Mouse (Mus musculus): ENCODE data around the gene 5830473C10Rik. TPM values are rescaled to one million over a fixed set of nuclear protein-coding genes. Genes with fewer than 3 reads are reported as not detected.

The 5830473C10Rik gene
- polyA plus RNA-seq, 1 experiment from 2014 or later = 0.14 TPM

DNA sequence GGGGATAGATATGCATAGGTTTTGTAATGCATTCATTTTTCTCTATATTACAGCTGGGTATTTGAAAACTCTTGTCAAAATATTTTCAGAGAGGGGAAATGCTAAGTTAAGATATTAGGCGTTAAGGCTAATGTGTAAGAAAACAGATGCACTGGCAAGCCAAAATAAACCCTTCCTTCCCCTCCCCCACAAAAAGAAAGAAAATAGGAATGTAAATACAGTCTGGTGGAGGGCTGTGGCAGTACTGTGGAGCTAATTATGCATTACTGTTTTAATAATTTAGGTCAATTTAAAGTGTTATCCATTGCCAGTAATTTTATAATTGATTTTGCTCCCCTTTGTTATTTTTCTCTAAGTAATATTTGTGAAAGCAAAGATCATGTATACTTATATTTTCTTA is 67.6 kb downstream of the 5830473C10Rik start:
- H3K36me3 ChIP-seq (ENCODE audit: control insufficient read depth, insufficient read depth, low read length) = no peaks in the 10 kb centered on the region
- ATAC-seq (ENCODE audit: insufficient read depth, low FRiP score) = no peak
- H3K4me3 ChIP-seq (replicated peaks; ENCODE audit: low read length) = no peak overlapping the region
- WGBS = 61% methylated on average over 1 of the region's 1 CpGs
- H3K4me1 ChIP-seq (ENCODE audit: control insufficient read depth, insufficient read depth, low read length) = no peaks in the 10 kb centered on the region
- H3K27me3 ChIP-seq (ENCODE audit: control insufficient read depth, insufficient read depth, low read length) = no peaks in the 10 kb centered on the region
- no peak overlapping the region for H3K4me2 ChIP-seq (ENCODE audit: low read depth, low read length)
- H3K9ac ChIP-seq (ENCODE audit: low read length) = no peak overlapping the region
- H3K9me3 ChIP-seq (replicated peaks; ENCODE audit: control insufficient read depth, low read length) = no peaks in the 10 kb centered on the region
- H3K27ac ChIP-seq (ENCODE audit: low read length) = no peak overlapping the region

DNA sequence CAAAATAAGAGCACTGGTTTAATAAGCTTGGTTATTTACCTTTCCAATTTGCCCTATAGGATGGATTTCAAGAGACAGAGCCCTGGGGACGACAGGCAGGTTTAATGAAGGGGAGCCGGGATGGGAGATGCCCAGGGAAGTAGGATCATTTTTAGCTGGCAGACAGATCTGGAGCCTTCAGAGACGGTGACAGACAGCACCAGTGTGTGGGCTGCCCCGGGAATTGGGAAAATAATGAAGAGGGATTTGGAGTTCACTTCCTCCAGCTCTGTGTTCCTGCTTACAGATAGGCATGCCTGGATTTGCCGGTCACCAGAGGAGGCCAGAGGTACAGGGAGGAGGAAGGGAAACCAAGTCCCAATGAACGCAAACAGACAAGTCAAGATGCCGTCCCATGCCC is 74.0 kb downstream of the 5830473C10Rik start:
- no peak overlapping the region for H3K4me2 ChIP-seq (ENCODE audit: low read depth, low read length)
- no peak overlapping the region for H3K27ac ChIP-seq (ENCODE audit: low read length)
- H3K9me3 ChIP-seq (replicated peaks; ENCODE audit: control insufficient read depth, low read length) = no peaks in the 10 kb centered on the region
- no peaks in the 10 kb centered on the region for H3K4me1 ChIP-seq (ENCODE audit: control insufficient read depth, insufficient read depth, low read length)
- no peak for ATAC-seq (ENCODE audit: insufficient read depth, low FRiP score)
- no peaks in the 10 kb centered on the region for H3K27me3 ChIP-seq (ENCODE audit: control insufficient read depth, insufficient read depth, low read length)
- no peaks in the 10 kb centered on the region for H3K36me3 ChIP-seq (ENCODE audit: control insufficient read depth, insufficient read depth, low read length)
- no peak overlapping the region for H3K9ac ChIP-seq (ENCODE audit: low read length)
- WGBS = 80% methylated on average over 7 of the region's 7 CpGs
- H3K4me3 ChIP-seq (replicated peaks; ENCODE audit: low read length) = no peak overlapping the region

DNA sequence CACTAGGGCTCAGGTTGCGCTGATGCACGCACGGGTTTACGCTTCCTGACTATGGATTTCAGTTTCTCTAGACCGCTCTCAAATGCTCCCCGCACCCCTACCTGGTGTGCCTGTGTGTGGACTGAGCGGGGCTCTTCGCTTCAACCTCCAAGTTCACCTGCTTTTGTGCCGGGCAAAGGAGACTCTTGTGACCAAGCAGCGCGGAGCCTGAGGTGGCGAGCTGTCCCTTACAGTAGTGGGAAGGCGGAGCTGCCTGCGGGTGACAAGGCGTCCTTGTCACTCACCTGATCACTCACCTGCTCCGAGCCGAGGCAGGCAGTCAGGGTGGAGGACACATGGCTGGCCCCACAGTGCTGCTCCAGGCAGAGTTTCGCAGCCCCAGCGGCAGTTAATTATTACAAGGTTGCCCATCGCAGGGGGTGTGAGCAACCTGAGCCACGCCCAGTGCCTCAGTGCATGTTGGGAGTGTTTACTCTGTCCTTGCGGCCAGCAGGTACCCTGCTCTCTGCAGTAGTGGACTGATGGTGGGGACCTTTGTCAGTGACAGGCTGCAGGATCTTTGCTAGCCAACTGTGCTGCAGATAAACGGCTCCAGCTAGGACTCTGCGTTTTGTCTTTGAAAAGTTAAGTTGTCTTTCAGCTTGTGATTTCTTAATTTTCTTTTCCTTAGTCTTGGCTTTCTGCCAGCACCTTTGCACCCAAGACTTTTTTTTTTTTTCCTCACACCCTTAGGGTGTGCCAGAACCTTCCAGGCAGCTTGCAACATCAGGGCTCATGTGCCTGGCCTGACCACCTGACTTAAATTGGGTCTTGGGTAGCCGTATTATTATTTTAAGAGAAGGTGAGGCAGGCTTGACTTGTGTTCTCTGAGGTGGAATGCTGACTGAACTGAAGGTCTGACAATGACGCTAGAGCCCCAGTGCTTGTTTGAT is 79.6 kb downstream of the 5830473C10Rik start, which contains the start of gene Rassf6:
Gene Rassf6, minus strand, starts transcription at position 372 of the 932 bp plus-strand sequence.
- 9% methylated on average over 26 of the region's 26 CpGs for WGBS
- Histone ChIP-seq H3K4me3 (replicated peaks; ENCODE audit: low read length) (peak within 1 kb of the TSS; percentile 47), H3K9ac (ENCODE audit: low read length) (peak within 1 kb of the TSS; percentile 61)

DNA sequence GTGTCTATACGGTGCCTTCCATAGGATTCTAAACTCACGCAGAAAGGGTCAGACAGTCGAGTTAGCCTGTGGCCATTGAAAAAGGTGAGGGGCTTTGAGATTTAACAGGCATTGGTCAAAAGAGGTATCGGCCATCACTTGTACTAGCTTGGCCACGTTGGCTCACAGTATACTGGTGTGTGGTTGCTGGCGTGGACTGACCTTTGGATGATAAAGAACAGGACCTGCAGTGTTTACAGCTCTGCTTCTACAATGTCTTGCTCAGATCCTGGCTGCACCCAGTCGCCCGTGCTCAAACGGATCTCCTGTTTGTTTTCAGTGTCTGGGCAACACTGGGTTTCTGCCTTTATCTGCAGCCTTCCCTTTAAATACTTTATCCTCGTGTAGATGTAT is 80.3 kb downstream of the 5830473C10Rik start:
- Histone ChIP-seq H3K27ac (ENCODE audit: low read length) (peak overlapping the region; percentile 84), H3K9ac (ENCODE audit: low read length) (no peak overlapping the region), H3K4me2 (ENCODE audit: low read depth, low read length) (peak overlapping the region; percentile 61), H3K36me3 (ENCODE audit: control insufficient read depth, insufficient read depth, low read length) (no peaks in the 10 kb centered on the region), H3K9me3 (replicated peaks; ENCODE audit: control insufficient read depth, low read length) (no peaks in the 10 kb centered on the region), H3K27me3 (ENCODE audit: control insufficient read depth, insufficient read depth, low read length) (no peaks in the 10 kb centered on the region), H3K4me3 (replicated peaks; ENCODE audit: low read length) (peak overlapping the region; percentile 47), H3K4me1 (ENCODE audit: control insufficient read depth, insufficient read depth, low read length) (peaks cover 7% of the 10 kb centered on the region; the same call in 1 of the 2 replicates)
- ATAC-seq (ENCODE audit: insufficient read depth, low FRiP score) = peak; percentile 48; the same call in 1 of the 2 replicates
- WGBS = 36% methylated on average over 10 of the region's 10 CpGs

More for the DNA sequence above, 79.6 kb downstream of the 5830473C10Rik start, which contains the start of gene Rassf6:
- Histone ChIP-seq H3K9me3 (replicated peaks; ENCODE audit: control insufficient read depth, low read length) (no peaks in the 10 kb centered on the region), H3K27me3 (ENCODE audit: control insufficient read depth, insufficient read depth, low read length) (no peaks in the 10 kb centered on the region), H3K4me1 (ENCODE audit: control insufficient read depth, insufficient read depth, low read length) (peaks cover 7% of the 10 kb centered on the region; the same call in 1 of the 2 replicates), H3K4me2 (ENCODE audit: low read depth, low read length) (peak within 1 kb of the TSS; percentile 61), H3K36me3 (ENCODE audit: control insufficient read depth, insufficient read depth, low read length) (no peaks in the 10 kb centered on the region), H3K27ac (ENCODE audit: low read length) (peak within 1 kb of the TSS; percentile 84)
- ATAC-seq (ENCODE audit: insufficient read depth, low FRiP score) = peak; percentile 97

DNA sequence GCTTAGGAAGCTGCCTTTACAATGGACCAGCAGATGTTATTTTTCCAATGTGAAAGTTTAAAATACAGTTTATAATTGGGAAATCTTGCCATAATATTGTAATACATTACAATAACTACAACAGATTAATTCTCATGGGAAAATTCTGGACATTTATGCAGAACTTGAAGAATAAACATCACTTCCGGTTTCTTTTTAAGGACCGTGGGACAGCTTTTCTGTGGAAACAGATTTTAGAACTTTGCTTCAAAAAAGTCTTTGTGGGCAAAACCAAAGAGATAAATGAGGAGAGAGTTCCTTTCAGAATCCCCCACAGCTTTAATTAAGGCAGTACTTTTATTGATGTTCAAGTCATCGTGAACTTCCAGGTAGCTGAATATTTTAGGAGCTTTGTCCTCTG is 84.7 kb downstream of the 5830473C10Rik start:
- Histone ChIP-seq H3K4me1 (ENCODE audit: control insufficient read depth, insufficient read depth, low read length) (peaks cover 7% of the 10 kb centered on the region; the same call in 1 of the 2 replicates), H3K27ac (ENCODE audit: low read length) (no peak overlapping the region; the same call in 1 of the 2 replicates), H3K27me3 (ENCODE audit: control insufficient read depth, insufficient read depth, low read length) (no peaks in the 10 kb centered on the region), H3K36me3 (ENCODE audit: control insufficient read depth, insufficient read depth, low read length) (no peaks in the 10 kb centered on the region), H3K9me3 (replicated peaks; ENCODE audit: control insufficient read depth, low read length) (no peaks in the 10 kb centered on the region), H3K9ac (ENCODE audit: low read length) (no peak overlapping the region), H3K4me3 (replicated peaks; ENCODE audit: low read length) (no peak overlapping the region), H3K4me2 (ENCODE audit: low read depth, low read length) (no peak overlapping the region)
- 43% methylated on average over 3 of the region's 3 CpGs for WGBS
- ATAC-seq (ENCODE audit: insufficient read depth, low FRiP score) = no peak

DNA sequence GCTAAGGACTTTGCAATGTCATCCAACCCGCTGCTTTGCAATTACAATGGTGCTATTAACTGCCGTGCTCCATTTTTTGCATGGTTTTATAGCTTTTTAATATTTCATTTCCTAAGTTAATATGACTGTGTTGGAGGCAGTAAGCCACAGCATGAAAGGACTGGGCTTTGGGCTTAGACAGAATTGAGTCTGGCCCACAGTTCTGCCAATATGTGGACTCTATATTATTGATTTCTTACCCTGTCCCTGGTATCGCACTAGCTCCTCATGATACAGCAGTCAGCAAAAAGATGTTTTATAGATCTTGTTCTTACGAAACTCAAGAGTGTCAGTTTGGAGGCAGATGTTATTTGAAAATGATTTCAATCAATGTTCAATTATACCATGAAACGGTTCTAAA is 85.5 kb downstream of the 5830473C10Rik start:
- H3K4me3 ChIP-seq (replicated peaks; ENCODE audit: low read length) = no peak overlapping the region
- no peaks in the 10 kb centered on the region for H3K9me3 ChIP-seq (replicated peaks; ENCODE audit: control insufficient read depth, low read length)
- no peak overlapping the region for H3K4me2 ChIP-seq (ENCODE audit: low read depth, low read length)
- H3K4me1 ChIP-seq (ENCODE audit: control insufficient read depth, insufficient read depth, low read length) = peaks cover under 1% of the 10 kb centered on the region; the same call in 1 of the 2 replicates
- H3K27me3 ChIP-seq (ENCODE audit: control insufficient read depth, insufficient read depth, low read length) = no peaks in the 10 kb centered on the region
- no peaks in the 10 kb centered on the region for H3K36me3 ChIP-seq (ENCODE audit: control insufficient read depth, insufficient read depth, low read length)
- no peak overlapping the region; the same call in 1 of the 2 replicates for H3K27ac ChIP-seq (ENCODE audit: low read length)
- no peak for ATAC-seq (ENCODE audit: insufficient read depth, low FRiP score)
- H3K9ac ChIP-seq (ENCODE audit: low read length) = no peak overlapping the region
- 81% methylated on average over 5 of the region's 5 CpGs for WGBS

Other genes starting within 250 kb of the 5830473C10Rik start
- 18.2 and 22.8 TPM in 2 replicates for gene Ankrd17, start 194.5 kb upstream of the 5830473C10Rik start, polyA plus RNA-seq (2015; fragmentation: Nextera tagmentation; extraction: Ambion mirVana)
- 5.3 and 6.3 TPM in 2 replicates for gene Gm9958, start 193.9 kb upstream of the 5830473C10Rik start, polyA plus RNA-seq (2015; fragmentation: Nextera tagmentation; extraction: Ambion mirVana)
- 188 and 224 TPM in 2 replicates for gene Alb, start 100.2 kb upstream of the 5830473C10Rik start, polyA plus RNA-seq (2015; fragmentation: Nextera tagmentation; extraction: Ambion mirVana)
- gene Afp, start 70.4 kb upstream of the 5830473C10Rik start, polyA plus RNA-seq (2015; fragmentation: Nextera tagmentation; extraction: Ambion mirVana) = 368 and 546 TPM in 2 replicates
- 6.1 and 6.9 TPM in 2 replicates for gene Afm, start 42.2 kb upstream of the 5830473C10Rik start, polyA plus RNA-seq (2015; fragmentation: Nextera tagmentation; extraction: Ambion mirVana)
- gene Rassf6, start 79.5 kb downstream of the 5830473C10Rik start, polyA plus RNA-seq (2015; fragmentation: Nextera tagmentation; extraction: Ambion mirVana) = 10.3 and 12.3 TPM in 2 replicates
- 0.19 TPM in 1 of 2 replicates, not detected in the other for gene Cxcl5, start 198.3 kb downstream of the 5830473C10Rik start, polyA plus RNA-seq (2015; fragmentation: Nextera tagmentation; extraction: Ambion mirVana)
- 3.2 and 4.3 TPM in 2 replicates for gene Ppbp, start 207.4 kb downstream of the 5830473C10Rik start, polyA plus RNA-seq (2015; fragmentation: Nextera tagmentation; extraction: Ambion mirVana)
- gene Pf4, start 211.3 kb downstream of the 5830473C10Rik start, polyA plus RNA-seq (2015; fragmentation: Nextera tagmentation; extraction: Ambion mirVana) = 80.0 and 96.2 TPM in 2 replicates
- not detected in 2 replicates for gene Cxcl3, start 225.0 kb downstream of the 5830473C10Rik start, polyA plus RNA-seq (2015; fragmentation: Nextera tagmentation; extraction: Ambion mirVana)
- gene Cxcl15, start 233.4 kb downstream of the 5830473C10Rik start, polyA plus RNA-seq (2015; fragmentation: Nextera tagmentation; extraction: Ambion mirVana) = 1.9 and 2.3 TPM in 2 replicates

Data from stomach, embryonic 16.5 days (tissue).